Mouse (Mus musculus): Measurements from ENCODE around the gene Rpa2.

- TF ChIP-seq POLR2A (IDR thresholded peaks at IDR 0.05; ENCODE audit: borderline replicate concordance, extremely low read depth, insufficient read depth, insufficient read length, poor library complexity, severe bottlenecking) (no peak), CTCF (IDR thresholded peaks at IDR 0.05; ENCODE audit: borderline replicate concordance, extremely low read depth, insufficient read depth, insufficient read length) (no peak)
Observed at GRCm38 (mm10) chr4:132805599-132806197, 37.6 kb downstream of the Rpa2 start.
